Mouse (Mus musculus): Measurements from ENCODE around the gene Spry2. TPM values are rescaled to one million over a fixed set of nuclear protein-coding genes. Genes with fewer than 3 reads are reported as not detected.

The Spry2 gene
- total and polyA plus RNA-seq, 2 experiments from 2014 or later, result 24.3 to 38.1 TPM

DNA sequence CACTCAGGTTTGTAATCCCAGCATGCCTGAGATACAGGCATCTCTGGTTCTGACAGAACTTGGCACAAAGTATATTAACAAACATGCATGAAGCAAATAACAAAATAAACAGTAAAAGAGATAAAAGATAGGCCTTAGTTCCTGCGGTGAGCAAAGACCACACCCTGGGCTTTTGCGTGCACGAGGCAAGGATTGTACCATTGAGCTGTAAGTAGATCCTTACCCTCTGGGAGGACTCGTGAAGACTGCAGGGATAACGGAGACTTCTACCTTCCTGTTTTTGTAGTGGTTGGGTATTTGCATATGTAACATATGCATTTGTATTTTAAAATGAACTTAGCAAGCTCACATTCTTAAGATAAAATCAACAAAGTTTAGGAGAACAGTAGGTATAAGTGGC, 37.7 kb downstream of the Spry2 start:
- Histone ChIP-seq H3K4me1 (ENCODE audit: insufficient read depth, low read length) (no peaks in the 10 kb centered on the region), H3K9me3 (ENCODE audit: low read length) (peaks cover 4% of the 10 kb centered on the region; the same call in 1 of the 2 replicates), H3K27ac (ENCODE audit: low read depth, low read length) (no peak overlapping the region), H3K27me3 (ENCODE audit: insufficient read depth, low read length) (no peaks in the 10 kb centered on the region), H3K4me2 (ENCODE audit: low read depth, low read length, poor library complexity, severe bottlenecking) (no peak overlapping the region), H3K4me3 (ENCODE audit: low read depth, low read length) (no peak overlapping the region), H3K36me3 (ENCODE audit: insufficient read depth, low read length) (no peaks in the 10 kb centered on the region), H3K9ac (replicated peaks; ENCODE audit: low read length, poor library complexity, severe bottlenecking) (no peak overlapping the region)
- TF ChIP-seq CTCF (IDR thresholded peaks at IDR 0.05), result no peak
- ATAC-seq (ENCODE audit: low FRiP score) (no peak), DNase-seq (ENCODE audit: low spot score) (no peak)
- WGBS, result 26% methylated on average over 5 of the region's 5 CpGs

DNA sequence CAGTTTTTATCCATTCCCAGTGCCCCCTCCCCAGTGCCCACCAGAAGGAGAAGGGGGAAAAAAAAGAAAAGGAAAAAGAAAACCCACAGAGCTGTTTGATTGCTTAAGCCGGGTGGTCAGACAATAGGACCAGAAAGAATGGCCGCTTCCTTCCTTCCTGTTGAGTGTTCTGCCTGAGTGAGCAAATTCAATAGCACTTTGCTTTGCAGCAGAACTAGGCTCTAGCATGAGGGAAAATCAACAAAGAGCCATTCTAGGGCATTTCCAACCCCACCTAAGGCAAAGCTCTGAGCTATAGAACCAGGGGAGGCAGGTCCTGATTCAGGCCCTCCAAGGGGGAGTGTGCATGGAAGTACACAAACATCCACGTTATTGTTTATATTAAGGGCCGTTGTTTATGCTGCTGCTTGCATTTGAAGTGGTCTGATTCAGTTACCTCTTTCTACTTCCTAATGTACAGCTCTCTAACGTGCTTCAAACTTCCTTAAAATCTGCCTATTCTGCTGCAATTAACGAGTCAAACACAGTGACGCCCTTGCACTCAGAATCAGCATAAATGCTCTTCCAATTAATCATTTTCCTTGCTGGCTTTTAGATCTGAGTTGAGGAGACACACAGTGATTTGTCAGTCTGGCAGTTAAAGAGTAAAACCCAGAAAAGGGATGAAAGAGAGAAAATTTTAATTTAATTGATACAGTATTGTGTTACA, 45.1 kb downstream of the Spry2 start:
- ATAC-seq (ENCODE audit: low FRiP score) (no peak), DNase-seq (ENCODE audit: low spot score) (peak; percentile 40)
- Histone ChIP-seq H3K9ac (replicated peaks; ENCODE audit: low read length, poor library complexity, severe bottlenecking) (no peak overlapping the region), H3K9me3 (ENCODE audit: low read length) (no peaks in the 10 kb centered on the region), H3K4me1 (ENCODE audit: insufficient read depth, low read length) (no peaks in the 10 kb centered on the region), H3K27me3 (ENCODE audit: insufficient read depth, low read length) (no peaks in the 10 kb centered on the region), H3K4me2 (ENCODE audit: low read depth, low read length, poor library complexity, severe bottlenecking) (no peak overlapping the region), H3K27ac (ENCODE audit: low read depth, low read length) (no peak overlapping the region), H3K4me3 (ENCODE audit: low read depth, low read length) (no peak overlapping the region), H3K36me3 (ENCODE audit: insufficient read depth, low read length) (no peaks in the 10 kb centered on the region)
- TF ChIP-seq CTCF (IDR thresholded peaks at IDR 0.05), result no peak
- WGBS, result 14% methylated on average over 7 of the region's 7 CpGs

Other genes with a start within 250 kb of the Spry2 start
- not detected in 2 replicates for gene Trim52, start 209.4 kb upstream of the Spry2 start, total RNA-seq (2014; rRNA removed)
- gene Trim52, start 209.4 kb upstream of the Spry2 start, polyA plus RNA-seq (2015; fragmentation: Nextera tagmentation; extraction: Ambion mirVana), result not detected in 2 replicates